Mouse (Mus musculus): ENCODE measurements at regions not wholly inside any gene's neighbourhood (a gene's known extent, or its start where the extent isn't known, plus 50 kb on each side); places are given as distances from the start of the nearest gene placed in this dataset.

- peak; percentile 78 for DNase-seq (ENCODE audit: low read depth)
Measured at GRCm38 (mm10) chr19:13980988-13981630, 67.8 kb downstream of the Olfr1505 start.

GRCm38 (mm10) chr19:13982823-13983222, 69.5 kb downstream of the Olfr1505 start:
- DNase-seq (ENCODE audit: low read depth), result no peak
